Mouse (Mus musculus): ENCODE data around the gene Tbcd. TPM values are rescaled to one million over a fixed set of nuclear protein-coding genes. Genes with fewer than 3 reads are reported as not detected.

Tbcd gene
- polyA plus RNA-seq (2012; rRNA removed) = 20.4 and 30.0 TPM in 2 replicates

GRCm38 (mm10) chr11:121451753-121452635 lies at the start of gene Tbcd:
Gene Tbcd, plus strand, starts transcription at chr11:121451949.

GRCm38 (mm10) chr11:121420830-121421552 lies 30.8 kb upstream of the Tbcd start, which contains the start of gene Fn3krp:
Gene Fn3krp, plus strand, starts transcription at chr11:121421401.

GRCm38 (mm10) chr11:121434156-121435155 lies 17.3 kb upstream of the Tbcd start, which contains the start of gene Fn3k:
Gene Fn3k, plus strand, starts transcription at chr11:121434913.

GRCm38 (mm10) chr11:121519131-121519530 lies 67.4 kb downstream of the Tbcd start, which contains the start of gene Zfp750:
Gene Zfp750, minus strand, starts transcription at chr11:121519333.

Other genes with a start within 250 kb of the Tbcd start
- 8.6 and 10.0 TPM in 2 replicates for gene Hexdc, start 247.5 kb upstream of the Tbcd start, polyA plus RNA-seq (2012; rRNA removed)
- gene Ogfod3, start 247.2 kb upstream of the Tbcd start, polyA plus RNA-seq (2012; rRNA removed) = 7.9 and 11.5 TPM in 2 replicates
- 10.2 and 10.3 TPM in 2 replicates for gene Cybc1, start 222.6 kb upstream of the Tbcd start, polyA plus RNA-seq (2012; rRNA removed)
- 12.5 and 16.9 TPM in 2 replicates for gene Narf, start 214.7 kb upstream of the Tbcd start, polyA plus RNA-seq (2012; rRNA removed)
- 17.9 and 23.9 TPM in 2 replicates for gene Foxk2, start 192.0 kb upstream of the Tbcd start, polyA plus RNA-seq (2012; rRNA removed)
- gene Wdr45b, start 97.5 kb upstream of the Tbcd start, polyA plus RNA-seq (2012; rRNA removed) = 15.7 and 16.0 TPM in 2 replicates
- gene Rab40b, start 63.7 kb upstream of the Tbcd start, polyA plus RNA-seq (2012; rRNA removed) = 1.3 and 1.7 TPM in 2 replicates
- 0.73 and 1.9 TPM in 2 replicates for gene Fn3krp, start 30.5 kb upstream of the Tbcd start, polyA plus RNA-seq (2012; rRNA removed)
- gene Fn3k, start 17.0 kb upstream of the Tbcd start, polyA plus RNA-seq (2012; rRNA removed) = 0.79 and 1.00 TPM in 2 replicates
- gene Zfp750, start 67.4 kb downstream of the Tbcd start, polyA plus RNA-seq (2012; rRNA removed) = 4.8 and 6.1 TPM in 2 replicates
- gene B3gntl1, start 221.2 kb downstream of the Tbcd start, polyA plus RNA-seq (2012; rRNA removed) = 1.8 and 2.7 TPM in 2 replicates
- 38.2 and 75.1 TPM in 2 replicates for gene Metrnl, start 249.6 kb downstream of the Tbcd start, polyA plus RNA-seq (2012; rRNA removed)

All from stomach, adult 2 months (tissue).